Mouse (Mus musculus): ENCODE data around the gene Fbrs.

The Fbrs gene

GRCm38 (mm10) chr7:127515846-127516245 is 36.8 kb downstream of the Fbrs start:
- DNase-seq (ENCODE audit: inconsistent age in 2 of 2, low spot score in 1 of 2): no peak

GRCm38 (mm10) chr7:127516344-127516743 is 37.3 kb downstream of the Fbrs start:
- DNase-seq (ENCODE audit: inconsistent age in 2 of 2, low spot score in 1 of 2): no peak

- no peak for DNase-seq (ENCODE audit: inconsistent age in 2 of 2, low spot score in 1 of 2)
Observed at GRCm38 (mm10) chr7:127519284-127519683, 40.3 kb downstream of the Fbrs start, which contains the start of gene Gm42715. TSS of gene Gm42715 (plus strand) at chr7:127519584.

Data from adrenal gland, adult (tissue).